Mouse (Mus musculus) embryonic stem cell, embryonic (primary cell): ENCODE data around the gene Afap1.

Source experiments
- CTCF ChIA-PET, 4 experiments: fragments of 300-600 bp in 2 of 4; fragments of 350-600 bp in 2 of 4; sonication (Branson Sonifier 250); formaldehyde crosslinking; loops; one replicate each; lab custom pipeline; 2022; ENCODE audit warnings: inconsistent platforms in 2 of 4; lab: Charles Lee
- POLR2A ChIA-PET, 4 experiments: fragments of 300-600 bp in 2 of 4; fragments of 350-600 bp in 2 of 4; sonication (Branson Sonifier 250); formaldehyde crosslinking; loops; one replicate each; lab custom pipeline; 2022; ENCODE audit warnings: antibody characterized with exemption in 4 of 4, inconsistent platforms in 1 of 4; lab: Charles Lee

The Afap1 gene

DNA sequence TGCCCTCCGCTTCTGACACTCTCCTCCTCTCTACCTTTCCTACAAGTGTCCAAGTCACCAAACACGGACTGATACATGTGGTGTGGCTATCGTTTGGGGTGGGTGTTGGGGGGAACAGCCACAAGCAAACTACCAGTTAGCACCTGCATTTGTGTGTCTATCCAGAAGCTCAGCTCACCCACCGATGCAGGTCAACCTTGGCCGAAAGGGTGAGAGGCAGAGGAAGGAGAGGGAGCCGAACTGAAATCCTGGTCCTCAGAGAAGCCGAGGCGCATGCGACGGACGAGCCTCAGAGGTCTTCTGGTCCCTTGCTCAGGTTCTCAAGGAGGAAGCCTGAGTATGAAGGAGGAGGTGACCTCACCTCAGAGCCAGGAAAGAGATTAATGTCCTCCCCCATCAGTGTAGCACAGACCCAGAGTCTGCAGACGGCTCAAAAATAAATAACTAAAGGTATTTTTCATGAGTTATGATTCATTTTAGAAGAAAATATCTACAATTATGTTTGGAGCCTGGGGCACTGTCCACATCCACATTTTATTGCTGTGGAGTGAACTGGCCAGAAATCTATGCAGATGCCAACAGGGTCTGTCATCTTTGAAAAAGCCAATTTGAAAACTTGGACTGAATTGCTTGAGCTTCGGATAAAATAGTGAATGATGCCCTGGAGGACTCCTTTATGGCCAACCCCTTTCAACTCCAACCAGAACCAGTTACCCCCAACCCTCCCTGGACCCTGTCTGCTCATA lies 2.0 kb upstream of the Afap1 start:
- CTCF ChIA-PET = interaction anchor here in 3 of 4 experiments (1.2 to 9.7 kb wide), 4 partner anchors 80 to 96 kb away, joined by 3 to 102 read pairs (median 4); no protein-coding TSS in a partner anchor

DNA sequence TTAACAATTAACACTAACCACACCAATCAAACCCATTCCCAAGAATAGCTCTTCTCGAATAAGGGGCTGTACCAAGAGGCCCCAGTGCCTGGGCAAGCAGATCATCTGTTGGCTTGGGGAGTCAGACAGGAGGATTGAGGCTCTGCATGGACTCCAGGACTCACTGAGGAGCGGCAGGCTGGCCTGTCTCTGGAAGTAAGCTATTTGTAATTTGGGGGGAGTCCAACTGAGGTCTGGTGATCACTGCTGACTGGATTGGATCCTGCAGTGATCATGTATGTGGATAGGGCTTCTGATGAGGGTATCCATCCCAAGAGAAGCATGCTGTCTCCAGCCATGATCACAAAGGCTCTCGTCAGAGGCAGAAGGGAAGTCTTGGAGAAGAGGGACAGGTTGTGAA lies 756 bp upstream of the Afap1 start:
- ChIA-PET CTCF (interaction anchor here in 3 of 4 experiments (0.5 to 9.7 kb wide), 8 partner anchors 22 to 1175 kb away, joined by 3 to 102 read pairs (median 4); no protein-coding TSS in a partner anchor), POLR2A (interaction anchor here in 3 of 4 experiments (0.6 to 3.9 kb wide), 18 partner anchors 12 to 572 kb away, joined by 3 to 23 read pairs (median 5); partner anchors contain the start of gene Grpel1 (in 1 of the 3))

More for the DNA sequence above, 2.0 kb upstream of the Afap1 start:
- POLR2A ChIA-PET = interaction anchor here in 2 of 4 experiments (0.5 to 2.4 kb wide), 5 partner anchors 10 to 101 kb away, joined by 3 to 10 read pairs (median 3); no protein-coding TSS in a partner anchor

DNA sequence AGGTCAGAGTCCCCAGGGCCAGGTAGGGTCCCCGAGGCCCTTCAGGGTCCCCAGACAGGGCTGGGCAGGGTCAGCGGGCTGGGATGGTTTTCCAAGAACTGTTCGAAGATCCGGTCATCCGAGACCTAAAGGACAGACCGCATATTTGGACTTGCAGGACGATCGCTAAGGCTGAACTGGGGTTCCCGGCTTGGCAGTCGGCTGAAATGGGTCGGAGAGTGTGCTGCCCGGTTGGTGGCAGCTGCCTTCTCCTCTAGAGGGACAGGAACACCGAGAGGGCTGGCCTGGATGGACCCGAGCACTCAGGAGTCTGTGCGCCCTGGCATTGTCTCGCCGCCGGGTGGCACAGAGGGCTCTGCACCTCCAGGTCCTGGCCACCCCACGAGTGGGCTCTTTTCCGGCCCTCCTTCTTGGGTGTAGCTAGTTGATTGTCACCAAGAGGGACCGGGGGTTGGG lies 714 bp downstream of the Afap1 start:
- ChIA-PET CTCF (interaction anchor here in 3 of 4 experiments (0.6 to 9.7 kb wide), 10 partner anchors 10 to 88 kb away, joined by 3 to 102 read pairs (median 4); no protein-coding TSS in a partner anchor), POLR2A (interaction anchor here in 3 of 4 experiments (0.6 to 3.9 kb wide), 37 partner anchors 8 to 688 kb away, joined by 3 to 23 read pairs (median 4); partner anchors contain the start of genes Ablim2 (in 1 of the 3) and Trmt44 (in 1 of the 3))

DNA sequence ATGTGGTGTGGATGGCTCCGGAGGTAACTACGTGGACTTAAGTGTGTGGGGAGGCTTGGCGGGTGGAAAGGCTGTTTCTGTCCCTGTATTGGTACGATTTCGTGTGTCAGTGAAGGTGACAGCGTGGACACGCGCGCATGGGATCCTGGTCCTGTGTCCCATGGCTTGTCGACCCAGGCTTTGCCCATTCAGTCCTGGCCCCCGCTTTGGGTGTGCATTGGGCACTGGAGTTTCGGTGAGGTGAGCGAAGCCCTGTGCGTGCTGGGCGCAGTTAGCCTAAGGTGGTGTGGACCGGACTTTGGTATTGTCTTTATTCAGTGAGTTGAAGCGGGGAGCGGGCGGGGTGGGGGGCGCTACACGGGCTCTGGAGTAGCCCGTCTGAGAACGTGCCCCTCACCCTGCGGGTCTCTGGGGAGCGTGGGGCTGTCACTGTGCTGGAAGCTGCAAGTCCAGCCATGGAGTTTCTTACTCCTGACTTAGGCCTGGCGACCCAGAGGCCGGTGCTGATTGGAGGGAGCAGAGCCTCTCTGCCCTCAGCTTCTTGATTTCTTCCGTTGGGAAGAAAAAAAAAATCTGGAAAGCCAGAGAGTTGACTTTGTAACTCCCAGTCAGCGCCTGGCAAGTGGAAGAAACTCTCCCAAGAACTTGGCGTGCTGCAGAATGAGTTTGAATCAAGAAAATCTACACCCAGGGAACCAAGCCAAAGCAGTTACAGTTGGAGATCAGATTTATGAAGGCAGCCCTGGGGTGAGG lies 1.4 kb downstream of the Afap1 start:
- ChIA-PET CTCF (interaction anchor here in 2 of 4 experiments (0.5 to 9.7 kb wide), 4 partner anchors 36 to 687 kb away, joined by 3 to 102 read pairs (median 4); no protein-coding TSS in a partner anchor), POLR2A (interaction anchor here in 3 of 4 experiments (0.6 to 3.9 kb wide), 15 partner anchors 7 to 137 kb away, joined by 3 to 23 read pairs (median 4); partner anchors contain the start of gene Ablim2 (in 1 of the 3))

DNA sequence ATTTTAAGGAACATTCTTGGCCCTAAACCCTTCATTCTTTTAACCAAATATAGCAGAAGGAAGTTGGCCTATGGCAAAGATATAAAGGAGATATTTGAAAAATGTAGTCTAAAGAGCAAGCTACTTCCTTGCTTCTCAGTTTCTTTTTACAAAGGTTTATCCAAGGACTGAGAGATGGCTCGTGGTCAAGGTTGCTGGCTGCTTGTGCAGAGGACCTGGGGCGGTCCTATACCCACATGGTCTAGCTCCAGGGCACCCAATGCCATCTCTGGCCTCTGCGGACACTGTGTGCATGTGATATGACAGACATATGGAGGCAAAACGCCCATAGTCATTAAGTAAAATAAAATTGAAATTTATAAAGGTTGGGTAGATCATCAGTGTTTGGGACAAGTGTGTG lies 2.8 kb downstream of the Afap1 start:
- CTCF ChIA-PET = interaction anchor here in 1 of 4 experiments (9.7 kb wide), 1 partner anchor 78 kb away, joined by 102 read pairs; no protein-coding TSS in a partner anchor
- POLR2A ChIA-PET = interaction anchor here in 2 of 4 experiments (1.1 to 3.9 kb wide), 2 partner anchors 9 to 32 kb away, joined by 3 to 23 read pairs; no protein-coding TSS in a partner anchor

DNA sequence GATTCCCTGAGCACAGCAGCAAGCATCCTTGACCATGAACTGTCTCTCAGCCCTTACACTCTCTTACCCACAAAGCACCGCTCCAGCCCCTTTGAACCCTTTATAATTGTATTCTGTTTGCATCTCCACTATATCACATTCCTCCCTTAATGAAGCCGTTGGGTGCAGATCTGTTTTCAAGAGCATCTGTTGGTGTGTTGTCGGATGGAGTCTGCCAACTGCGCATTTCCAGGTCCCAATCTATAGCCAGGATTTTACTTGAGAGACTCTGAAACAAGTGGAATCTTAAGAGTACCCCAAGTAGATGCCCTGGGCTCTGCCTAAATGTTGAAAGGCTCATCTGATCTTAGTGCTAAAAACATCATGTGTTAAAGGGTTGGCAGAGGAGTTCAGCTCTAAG lies 3.4 kb downstream of the Afap1 start:
- CTCF ChIA-PET = interaction anchor here in 1 of 4 experiments (9.7 kb wide), 1 partner anchor 77 kb away, joined by 102 read pairs; no protein-coding TSS in a partner anchor
- POLR2A ChIA-PET = no interaction called here

DNA sequence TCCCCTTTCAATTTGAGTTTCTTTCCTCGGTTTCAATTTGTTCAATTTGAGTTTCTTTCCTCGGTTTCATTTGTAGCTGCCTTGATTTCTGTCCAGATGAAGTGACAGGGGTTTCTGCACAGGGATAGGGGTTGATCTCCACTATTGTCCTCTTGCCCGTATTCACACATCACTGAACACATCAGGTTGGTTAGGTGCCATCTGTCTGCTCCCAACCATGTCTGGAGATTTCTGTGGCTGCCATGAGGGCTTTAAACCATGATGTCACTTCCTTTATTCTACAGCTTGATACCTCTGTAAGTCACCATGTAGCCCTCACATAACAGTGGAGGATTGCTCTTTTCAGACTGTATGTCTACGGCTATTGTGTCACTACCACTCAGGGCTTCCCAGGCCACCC lies 4.0 kb downstream of the Afap1 start:
- CTCF ChIA-PET = no interaction called here

DNA sequence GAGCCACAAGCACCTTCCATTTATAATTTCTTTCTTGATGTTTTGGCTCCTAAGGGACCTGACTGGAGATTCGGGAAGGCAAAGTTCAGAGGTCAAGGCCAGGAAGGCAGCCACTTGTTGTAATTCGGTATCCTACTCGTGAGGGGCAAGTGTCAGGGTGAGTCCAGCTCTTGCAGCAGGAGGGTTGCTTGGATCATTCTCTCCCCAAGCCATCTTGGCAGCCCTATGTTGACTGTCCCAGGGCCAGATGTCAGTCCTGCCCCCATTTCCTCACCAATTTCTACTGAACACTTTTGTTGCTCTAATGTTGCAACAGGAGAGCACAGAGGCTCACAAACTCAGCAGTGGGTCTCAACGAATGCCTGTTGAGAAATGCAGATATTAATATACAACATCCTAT lies 5.0 kb downstream of the Afap1 start:
- ChIA-PET POLR2A (no interaction called here), CTCF (interaction anchor here in 1 of 4 experiments (0.6 kb wide), 1 partner anchor 1349 kb away, joined by 3 read pairs; no protein-coding TSS in a partner anchor)

More for the DNA sequence above, 4.0 kb downstream of the Afap1 start:
- POLR2A ChIA-PET = interaction anchor here in 1 of 4 experiments (0.7 kb wide), 1 partner anchor 14 kb away, joined by 3 read pairs; no protein-coding TSS in a partner anchor

DNA sequence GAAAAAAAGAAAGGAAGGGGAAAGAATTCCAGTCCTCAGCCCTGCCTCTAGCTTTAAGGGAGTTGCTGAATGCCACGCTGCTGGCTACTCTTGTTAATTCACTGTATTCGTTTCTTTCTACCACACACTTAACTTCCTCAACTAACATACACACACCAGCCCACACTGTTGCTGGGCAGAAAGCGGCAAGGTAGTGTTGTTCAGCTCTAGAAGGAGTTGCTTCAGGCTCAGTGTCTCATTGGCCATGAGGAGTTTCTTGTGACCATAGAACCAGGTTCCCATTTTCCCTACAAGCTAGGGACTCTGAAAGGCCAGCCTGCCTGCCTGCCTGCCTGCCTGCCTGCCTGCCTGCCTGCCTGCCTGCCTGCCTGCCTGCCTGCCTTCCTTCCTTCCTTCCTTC lies 5.9 kb downstream of the Afap1 start:
- ChIA-PET POLR2A (interaction anchor here in 1 of 4 experiments (0.8 to 0.9 kb wide), 2 partner anchors 9 to 66 kb away, joined by 3 read pairs; no protein-coding TSS in a partner anchor), CTCF (no interaction called here)

DNA sequence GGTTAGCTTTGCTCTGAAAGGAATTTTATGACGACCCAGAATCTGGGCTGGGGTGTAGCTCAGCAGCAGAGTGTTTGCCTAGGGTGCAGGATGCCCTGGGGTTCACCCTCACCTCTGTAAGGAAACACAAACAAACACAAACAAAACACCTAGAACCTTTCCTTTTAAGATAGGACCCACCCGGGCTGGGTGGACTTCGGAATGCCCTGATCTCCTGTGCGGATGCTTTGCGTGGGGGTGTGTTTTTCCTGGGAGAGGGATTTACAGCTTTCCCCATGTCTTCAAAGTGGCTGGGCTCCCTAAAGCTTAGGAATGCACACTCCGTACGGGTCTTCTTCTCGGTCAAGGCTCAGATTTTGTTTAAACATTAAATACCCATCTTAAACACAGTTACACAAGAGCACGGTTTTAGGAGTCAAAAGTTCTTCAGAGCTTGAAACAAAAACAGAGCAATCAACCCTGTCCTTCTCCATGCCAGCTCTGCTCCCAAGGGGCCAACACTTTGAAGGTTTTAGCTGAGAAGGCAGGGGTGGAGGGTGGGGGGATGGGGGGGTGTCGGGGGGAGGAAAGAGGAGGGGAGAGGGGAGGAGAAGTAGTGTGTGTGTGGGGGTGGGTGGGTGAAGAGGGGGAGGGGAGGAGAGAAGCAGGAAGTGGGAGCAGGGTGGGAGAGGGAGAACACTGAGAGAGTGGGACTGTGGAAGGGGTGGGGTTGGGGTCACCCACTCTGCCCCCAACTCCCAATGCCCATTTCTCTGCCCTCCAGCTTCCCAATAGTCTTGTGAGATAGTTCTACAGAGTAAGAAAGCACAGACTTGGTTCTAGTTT lies 7.5 kb downstream of the Afap1 start:
- POLR2A ChIA-PET = interaction anchor here in 3 of 4 experiments (0.6 to 2.1 kb wide), 29 partner anchors 7 to 326 kb away, joined by 3 to 16 read pairs (median 5); partner anchors contain the start of genes Afap1 (in 1 of the 3) and Trmt44 (in 1 of the 3)
- CTCF ChIA-PET = interaction anchor here (0.5 to 2.2 kb wide), 14 partner anchors 11 to 497 kb away, joined by 3 to 9 read pairs (median 4); partner anchors contain the start of gene Sorcs2 (in 1 of the 4)

DNA sequence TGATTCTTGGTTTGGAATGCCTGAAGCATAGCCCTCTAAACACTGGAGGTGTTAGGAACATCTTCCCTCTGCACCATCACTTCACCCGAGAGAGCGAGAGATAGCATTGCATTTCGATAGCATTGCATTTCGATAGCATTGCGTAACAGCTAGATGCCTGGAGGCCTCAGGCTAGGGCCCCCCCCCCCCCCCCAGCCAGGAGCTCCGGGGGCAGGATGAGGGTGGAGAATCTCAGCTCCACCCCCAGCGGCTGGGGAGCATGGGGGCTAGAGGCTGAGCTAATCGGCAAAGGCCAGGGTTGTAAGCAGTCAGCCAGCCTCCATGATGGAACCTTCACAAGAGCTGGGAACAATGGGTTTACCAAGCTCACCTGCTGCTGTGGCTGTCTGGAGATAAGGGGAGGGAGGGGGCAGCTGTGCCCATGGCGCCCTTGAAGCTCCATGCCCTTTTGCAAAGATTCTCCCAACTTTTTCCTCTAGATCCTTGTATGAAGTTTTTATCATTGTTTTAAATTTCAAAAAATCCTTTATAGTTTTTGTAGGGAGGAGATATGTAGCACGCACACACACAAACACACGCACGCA lies 8.2 kb downstream of the Afap1 start:
- POLR2A ChIA-PET = interaction anchor here in 3 of 4 experiments (0.6 to 2.1 kb wide), 21 partner anchors 8 to 326 kb away, joined by 3 to 16 read pairs (median 5); partner anchors contain the start of genes Afap1 (in 1 of the 3) and Trmt44 (in 1 of the 3)
- CTCF ChIA-PET = interaction anchor here in 3 of 4 experiments (0.6 to 2.2 kb wide), 10 partner anchors 8 to 367 kb away, joined by 3 to 9 read pairs (median 3); partner anchors contain the start of gene Afap1 (in 1 of the 3)

DNA sequence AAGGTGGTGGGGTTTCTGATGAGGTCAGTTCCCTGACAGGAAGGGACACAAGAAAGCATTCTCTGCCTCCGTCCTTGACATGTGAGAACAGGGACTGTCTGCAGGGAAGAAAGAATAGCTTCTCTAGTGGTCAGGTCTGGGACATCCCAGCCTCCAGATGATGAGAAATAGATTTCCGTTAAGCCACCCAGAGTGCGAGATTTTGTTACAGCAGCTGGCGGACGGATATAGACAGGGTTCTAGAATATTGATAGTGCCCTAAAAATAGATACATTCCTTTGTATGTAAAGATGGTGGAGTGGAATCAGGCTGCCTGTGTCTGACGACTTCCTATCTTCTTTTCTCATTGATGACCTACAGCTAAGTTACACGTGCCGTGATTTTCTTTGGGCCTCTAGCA lies 10.3 kb downstream of the Afap1 start:
- ChIA-PET POLR2A (interaction anchor here in 3 of 4 experiments (0.6 to 3.4 kb wide), 10 partner anchors 9 to 326 kb away, joined by 3 to 23 read pairs (median 5); partner anchors contain the start of gene Afap1 (in 2 of the 3)), CTCF (interaction anchor here in 2 of 4 experiments (0.7 to 0.8 kb wide), 2 partner anchors 55 to 71 kb away, joined by 3 to 4 read pairs; no protein-coding TSS in a partner anchor)

DNA sequence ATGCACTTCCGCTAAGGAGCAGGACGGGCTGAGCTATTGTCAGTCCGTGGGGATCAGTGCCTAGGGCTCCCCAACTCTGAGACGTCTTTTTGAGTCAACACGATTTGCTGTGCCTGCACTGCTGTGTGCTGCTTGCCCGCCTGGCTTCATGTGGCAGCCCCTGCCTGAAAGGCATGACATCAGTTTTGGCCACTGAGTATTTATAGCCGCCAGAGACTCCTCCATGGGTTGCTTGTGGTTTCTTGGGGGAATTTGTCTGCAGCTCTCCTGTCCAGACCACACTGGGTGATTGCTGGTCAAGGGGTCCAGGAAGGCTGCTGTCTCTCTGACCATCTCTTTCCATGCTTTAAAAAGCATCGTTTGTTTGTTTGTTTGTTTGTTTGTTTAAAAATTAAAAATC lies 12.2 kb downstream of the Afap1 start:
- CTCF ChIA-PET = interaction anchor here in 1 of 4 experiments (1.0 kb wide), 1 partner anchor 149 kb away, joined by 3 read pairs; no protein-coding TSS in a partner anchor
- POLR2A ChIA-PET = interaction anchor here in 3 of 4 experiments (0.9 to 3.4 kb wide), 9 partner anchors 11 to 165 kb away, joined by 3 to 23 read pairs (median 3); partner anchors contain the start of gene Afap1 (in 2 of the 3)

DNA sequence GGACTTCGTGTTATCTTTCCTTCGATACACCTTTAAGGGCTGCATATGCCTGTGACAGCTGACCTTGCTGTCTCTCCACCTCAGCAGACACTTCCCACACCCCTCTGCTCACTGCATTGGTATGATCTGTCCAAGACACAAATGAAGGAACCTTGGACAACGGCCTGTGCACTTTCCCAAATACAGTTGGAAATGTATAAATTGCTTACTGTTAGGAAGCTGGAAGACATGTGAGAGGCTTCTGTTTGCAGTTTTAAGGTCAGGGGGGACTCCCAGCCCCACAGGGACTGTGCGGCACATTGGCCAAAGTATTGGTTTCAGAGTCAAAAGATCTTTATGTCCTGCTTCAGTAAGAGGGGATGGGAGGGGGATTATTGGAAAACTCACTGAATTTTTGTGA lies 14.0 kb downstream of the Afap1 start:
- CTCF ChIA-PET = interaction anchor here in 1 of 4 experiments (1.2 to 1.6 kb wide), 2 partner anchors 69 to 75 kb away, joined by 3 to 4 read pairs; no protein-coding TSS in a partner anchor

DNA sequence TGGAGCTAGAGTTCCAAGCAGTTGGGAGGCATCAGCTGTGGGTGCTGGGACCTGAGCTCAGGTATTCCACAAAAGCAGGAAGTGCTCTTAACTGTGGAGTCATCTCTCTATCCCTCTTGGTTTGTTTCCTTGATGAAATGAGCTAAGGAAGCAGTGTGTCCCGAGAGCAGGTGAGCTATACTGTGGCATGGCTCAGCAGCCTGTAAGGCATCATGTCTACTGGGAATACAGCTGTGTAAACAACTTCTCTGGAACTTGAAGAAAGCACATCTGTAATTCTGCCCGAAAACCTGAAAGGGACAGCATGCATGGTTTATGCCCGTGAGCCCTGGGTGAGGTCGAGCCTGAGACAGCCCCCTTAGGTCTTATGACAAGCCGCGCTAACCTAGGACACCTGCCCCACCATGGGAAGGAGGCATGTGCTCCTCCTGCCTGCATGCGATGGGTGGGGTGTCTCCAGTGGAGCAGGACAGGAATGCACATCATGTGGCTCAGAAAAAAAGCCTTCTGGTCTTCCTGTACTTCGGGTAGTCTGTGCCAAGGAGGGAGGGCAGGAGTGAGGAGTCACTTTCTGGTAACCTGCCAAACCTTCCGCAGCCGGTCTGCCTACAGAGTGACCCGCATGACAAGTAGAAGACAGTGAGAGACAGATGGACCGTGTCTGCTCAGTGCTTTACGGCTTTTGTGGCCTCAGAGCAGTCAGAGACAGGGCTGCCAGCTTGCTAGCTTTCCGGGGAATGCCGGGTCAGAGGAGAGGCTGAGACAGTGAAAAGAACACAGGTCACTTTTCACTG lies 14.7 kb downstream of the Afap1 start:
- ChIA-PET POLR2A (interaction anchor here in 3 of 4 experiments (0.8 to 2.4 kb wide), 9 partner anchors 7 to 406 kb away, joined by 3 to 13 read pairs (median 3); partner anchors contain the start of gene Afap1 (in 1 of the 3)), CTCF (interaction anchor here in 2 of 4 experiments (0.6 to 1.6 kb wide), 3 partner anchors 69 to 150 kb away, joined by 3 to 4 read pairs (median 3); no protein-coding TSS in a partner anchor)

More for the DNA sequence above, 14.0 kb downstream of the Afap1 start:
- POLR2A ChIA-PET = interaction anchor here in 2 of 4 experiments (1.1 to 2.4 kb wide), 2 partner anchors 13 to 15 kb away, joined by 3 to 13 read pairs; partner anchors contain the start of gene Afap1 (in 1 of the 2)
